Mouse (Mus musculus) urinary bladder, postnatal 4 days (tissue): ENCODE measurements around the gene Tnpo3.
"Not testable (repeated sequence)": the region's sequence is repeated elsewhere in the genome, so short reads cannot be mapped to it uniquely, and the experiment has no call there.

Experiments
- DNase-seq, 2 experiments: peaks; one replicate each; pipeline ENCODE4 v3.0.0; 2021 to 2022; ENCODE audit warnings: low spot score in 2 of 2

The Tnpo3 gene

DNA sequence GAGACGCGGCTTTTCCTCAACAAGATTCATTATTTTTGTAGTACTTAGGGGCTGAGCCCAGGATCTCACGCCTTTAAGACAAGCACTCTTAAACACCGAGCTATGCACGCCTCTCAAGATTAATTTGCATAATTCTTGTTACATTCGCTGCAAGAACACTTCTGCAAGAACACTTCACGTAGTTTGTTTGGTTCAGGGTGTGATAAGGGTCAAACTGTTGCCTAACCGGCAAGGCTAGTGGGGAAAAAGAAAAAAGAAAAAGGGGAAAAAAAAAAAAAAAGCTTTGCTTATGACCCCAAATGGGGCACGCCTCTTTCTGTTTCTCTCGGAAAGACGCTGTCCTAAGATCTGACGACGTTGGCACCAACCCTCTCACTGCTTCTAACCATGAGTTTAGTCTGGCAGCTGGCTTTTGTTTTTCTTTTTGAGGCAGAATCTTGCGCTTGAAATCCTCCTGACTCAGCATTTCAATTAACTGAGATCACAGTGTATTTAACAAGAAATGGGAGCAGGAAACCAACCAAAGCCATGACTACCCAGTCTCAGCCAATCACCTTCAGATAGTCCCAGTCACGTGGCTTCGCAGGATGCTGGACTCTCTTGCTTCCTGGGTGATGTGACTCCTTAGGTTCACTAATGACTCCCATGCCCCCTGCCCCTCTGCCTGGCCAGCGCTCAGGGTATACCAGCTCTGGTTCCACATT, 11.3 kb upstream of the Tnpo3 start:
- no peak for DNase-seq

DNA sequence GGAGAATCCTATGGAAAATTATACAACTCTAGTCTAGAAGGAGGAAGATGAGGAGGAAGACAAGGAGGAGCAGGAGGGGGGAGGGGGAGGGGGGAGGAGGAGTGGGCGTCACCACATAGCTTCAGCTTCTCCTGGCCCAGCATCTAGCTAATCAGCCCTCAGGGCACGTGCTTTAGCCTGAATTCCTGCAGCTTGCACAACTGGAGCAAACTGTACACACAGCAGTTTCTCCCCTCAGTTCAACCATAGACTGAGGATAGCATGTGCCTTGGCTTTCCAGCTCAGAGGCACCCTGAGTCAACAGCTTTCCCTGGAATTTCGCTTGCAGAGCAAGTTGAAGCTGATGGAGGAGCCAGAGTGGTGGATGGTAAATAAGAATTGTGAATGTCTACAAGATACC, 10.5 kb upstream of the Tnpo3 start:
- DNase-seq: no peak

GRCm38 (mm10) chr6:29610020-29610640, 443 bp upstream of the Tnpo3 start:
- DNase-seq: not testable (repeated sequence)

DNA sequence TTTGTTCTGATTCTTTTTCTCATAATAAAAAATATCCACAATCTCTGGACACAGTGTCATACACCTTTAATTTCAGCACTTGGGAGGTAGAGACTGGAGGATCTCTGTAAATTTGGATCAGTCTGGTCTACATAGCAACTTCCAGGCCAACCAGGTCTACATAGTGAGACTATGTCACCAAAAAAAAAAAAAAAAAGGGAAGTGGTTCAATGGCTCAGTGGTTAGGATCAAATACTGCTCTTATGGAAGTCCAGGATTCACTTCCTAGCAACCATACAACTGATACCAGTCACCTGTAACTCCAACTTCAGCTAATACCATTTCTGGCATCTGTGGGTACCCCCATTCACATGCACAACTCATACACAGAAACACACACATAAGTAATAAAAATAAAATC, 9.5 kb downstream of the Tnpo3 start:
- DNase-seq: no peak

DNA sequence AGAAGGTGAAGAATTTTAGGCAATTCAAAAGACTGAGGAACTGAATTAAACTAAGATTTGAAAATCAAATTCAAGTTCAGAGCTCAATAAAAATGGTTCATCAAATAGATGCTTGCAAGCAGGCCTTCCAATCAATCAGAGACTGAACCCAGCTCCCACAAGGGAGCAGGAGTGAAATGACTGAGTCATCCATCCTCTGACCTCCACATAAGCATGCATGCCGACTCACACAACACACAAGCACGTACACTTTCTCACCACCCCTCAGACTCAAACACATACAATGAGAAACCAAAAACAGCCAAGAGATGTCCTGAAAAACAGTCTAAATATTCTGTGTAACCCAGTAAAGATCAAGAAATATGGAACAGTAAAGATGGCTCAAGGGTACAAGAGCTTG, 14.0 kb downstream of the Tnpo3 start:
- DNase-seq: no peak

GRCm38 (mm10) chr6:29581202-29581601, 28.5 kb downstream of the Tnpo3 start:
- no peak for DNase-seq

- DNase-seq: no peak
These were observed 28.9 kb downstream of the Tnpo3 start for GRCm38 (mm10) chr6:29580770-29581169.

DNA sequence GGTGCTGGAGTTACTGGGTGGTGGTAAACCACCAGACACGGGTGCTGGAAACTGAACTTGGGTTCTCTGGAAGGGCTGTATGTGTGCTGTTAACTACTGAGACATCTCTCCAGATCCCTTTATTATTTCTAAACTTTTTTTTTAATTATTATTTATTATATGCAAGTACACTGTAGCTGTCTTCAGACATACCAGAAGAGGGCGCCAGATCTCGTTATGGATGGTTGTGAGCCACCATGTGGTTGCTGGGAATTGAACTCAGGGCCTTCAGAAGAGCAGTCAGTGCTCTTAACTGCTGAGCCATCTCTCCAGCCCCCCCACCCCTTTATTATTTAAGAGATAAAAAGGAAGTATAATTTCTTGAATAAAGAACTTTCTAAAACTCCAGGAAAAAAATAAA, 33.3 kb downstream of the Tnpo3 start:
- not testable (repeated sequence) for DNase-seq

DNA sequence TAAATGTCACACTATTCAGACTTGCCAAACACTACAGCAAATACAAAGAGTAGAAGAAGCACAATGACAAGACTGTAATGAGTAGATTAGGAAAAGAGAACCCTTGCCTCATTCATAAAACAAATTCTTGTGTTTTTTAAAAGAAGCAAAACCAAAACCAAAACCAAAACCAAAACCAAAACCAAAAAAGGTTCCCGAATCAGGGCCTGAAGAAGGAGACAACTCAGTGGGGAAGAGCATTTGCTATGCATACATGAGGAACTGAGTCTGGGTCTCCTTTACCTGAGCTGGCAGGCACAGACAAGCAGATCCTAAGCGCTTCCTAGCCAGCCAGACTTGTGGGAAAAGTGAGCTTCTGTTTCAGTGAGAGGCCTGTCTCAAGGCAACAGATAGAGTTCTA, 52.6 kb downstream of the Tnpo3 start:
- DNase-seq: no peak

- no peak for DNase-seq
These were observed 57.2 kb downstream of the Tnpo3 start for GRCm38 (mm10) chr6:29552526-29552925.

- DNase-seq: no peak
These were observed 61.6 kb downstream of the Tnpo3 start for GRCm38 (mm10) chr6:29548086-29548485.

DNA sequence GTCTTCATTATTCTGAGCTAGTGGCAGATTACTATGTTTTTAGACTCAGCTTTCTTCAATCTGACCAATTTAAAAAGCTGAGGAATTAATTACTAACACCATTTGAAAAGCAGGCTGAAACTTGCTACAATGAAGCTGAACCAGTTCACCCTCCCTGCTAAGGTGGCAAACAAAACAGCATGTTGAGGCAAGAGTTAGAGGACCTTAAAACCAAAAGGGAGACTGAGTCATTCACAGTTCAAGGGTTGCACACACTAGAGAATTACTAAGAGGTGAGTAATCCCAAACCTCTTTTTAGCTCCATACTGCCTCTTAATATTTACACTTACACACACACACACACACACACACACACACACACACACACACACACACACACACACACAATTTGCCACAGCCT, 62.1 kb downstream of the Tnpo3 start:
- no peak for DNase-seq

DNA sequence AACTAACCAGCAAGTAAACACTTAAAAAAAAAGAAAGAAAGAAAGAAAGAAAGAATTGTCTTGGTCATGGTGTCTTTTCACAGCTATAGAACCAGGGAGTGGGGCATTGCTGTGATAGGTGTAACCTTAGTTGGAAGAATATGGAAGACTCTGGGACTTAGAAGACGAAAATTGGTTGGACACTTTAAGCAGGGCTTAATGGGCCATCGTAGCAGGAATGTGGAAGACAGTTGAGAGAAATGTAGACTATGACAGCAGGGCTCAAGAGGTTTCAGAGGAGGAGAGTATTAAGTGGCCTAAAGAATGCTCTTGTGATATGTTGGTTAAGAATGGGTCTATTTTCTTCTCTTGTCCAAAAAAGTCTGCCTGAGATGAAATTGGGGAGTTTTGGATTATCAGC, 64.1 kb downstream of the Tnpo3 start:
- no peak for DNase-seq

DNA sequence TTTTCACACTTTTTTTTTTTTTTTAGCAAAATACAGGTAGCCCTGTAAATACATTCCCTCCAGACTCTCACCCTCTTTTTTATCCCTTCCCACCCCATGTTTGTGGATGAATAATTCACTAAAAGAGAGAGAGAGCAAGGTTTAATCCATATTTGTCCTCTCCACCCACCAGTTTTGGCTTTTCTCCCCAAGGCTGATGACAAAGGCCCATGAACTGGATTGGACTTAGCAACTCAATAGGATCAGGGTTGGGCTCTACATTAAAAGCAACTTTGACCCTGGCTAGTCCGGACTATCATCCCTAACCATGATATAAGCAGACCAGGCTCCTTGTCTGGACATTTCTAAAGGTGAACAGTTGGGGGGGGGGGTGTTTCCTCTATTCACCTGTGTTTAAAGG, 68.7 kb downstream of the Tnpo3 start:
- DNase-seq: no peak

- DNase-seq: no peak
These were observed 69.5 kb downstream of the Tnpo3 start for GRCm38 (mm10) chr6:29540223-29540622.

DNA sequence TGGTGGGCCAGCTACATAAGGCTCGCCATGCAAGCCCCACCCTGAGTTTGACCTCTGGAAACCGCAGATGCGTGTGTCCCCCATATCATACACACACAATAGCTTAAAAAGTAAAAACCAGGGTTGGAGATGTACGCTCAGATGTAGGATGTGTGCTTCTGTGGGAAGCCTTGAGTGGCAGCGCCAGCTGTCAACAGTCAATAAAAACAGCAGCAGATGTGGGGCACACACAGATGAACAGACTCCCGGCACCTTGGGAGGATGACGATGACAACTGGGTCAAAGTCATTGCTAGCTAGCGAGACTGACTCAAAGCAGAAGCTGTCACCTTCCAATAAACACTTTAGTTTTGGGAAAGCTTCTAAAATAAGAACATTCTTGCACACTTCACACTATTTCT, 70.2 kb downstream of the Tnpo3 start:
- DNase-seq: no peak

GRCm38 (mm10) chr6:29537221-29537620, 72.5 kb downstream of the Tnpo3 start:
- no peak for DNase-seq

GRCm38 (mm10) chr6:29536651-29537193, 73.0 kb downstream of the Tnpo3 start:
- DNase-seq: no peak

- peak; percentile 59 to 65 for DNase-seq
These were observed 74.4 kb downstream of the Tnpo3 start for GRCm38 (mm10) chr6:29535316-29535715.

DNA sequence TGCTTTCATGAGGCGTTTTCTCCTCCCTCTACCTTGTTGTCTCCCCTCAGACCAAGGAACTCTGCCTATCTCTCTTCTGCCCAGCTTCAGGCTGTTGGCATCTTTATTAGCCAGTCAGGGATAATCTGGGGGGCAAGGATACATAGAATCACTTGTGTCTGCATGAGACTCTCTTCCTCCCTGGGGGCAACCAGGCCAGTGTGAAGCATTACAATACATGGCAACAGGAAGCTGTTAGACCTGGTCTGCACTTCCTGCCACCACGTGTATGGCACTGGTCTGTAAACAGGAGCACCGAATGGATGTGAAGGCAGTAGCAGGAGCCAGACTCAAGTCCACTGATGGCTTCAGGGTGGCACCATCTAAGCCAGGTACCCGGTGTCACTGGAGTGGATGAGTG, 79.6 kb downstream of the Tnpo3 start:
- no peak for DNase-seq

- DNase-seq: no peak
These were observed 80.3 kb downstream of the Tnpo3 start for GRCm38 (mm10) chr6:29529444-29529820.

DNA sequence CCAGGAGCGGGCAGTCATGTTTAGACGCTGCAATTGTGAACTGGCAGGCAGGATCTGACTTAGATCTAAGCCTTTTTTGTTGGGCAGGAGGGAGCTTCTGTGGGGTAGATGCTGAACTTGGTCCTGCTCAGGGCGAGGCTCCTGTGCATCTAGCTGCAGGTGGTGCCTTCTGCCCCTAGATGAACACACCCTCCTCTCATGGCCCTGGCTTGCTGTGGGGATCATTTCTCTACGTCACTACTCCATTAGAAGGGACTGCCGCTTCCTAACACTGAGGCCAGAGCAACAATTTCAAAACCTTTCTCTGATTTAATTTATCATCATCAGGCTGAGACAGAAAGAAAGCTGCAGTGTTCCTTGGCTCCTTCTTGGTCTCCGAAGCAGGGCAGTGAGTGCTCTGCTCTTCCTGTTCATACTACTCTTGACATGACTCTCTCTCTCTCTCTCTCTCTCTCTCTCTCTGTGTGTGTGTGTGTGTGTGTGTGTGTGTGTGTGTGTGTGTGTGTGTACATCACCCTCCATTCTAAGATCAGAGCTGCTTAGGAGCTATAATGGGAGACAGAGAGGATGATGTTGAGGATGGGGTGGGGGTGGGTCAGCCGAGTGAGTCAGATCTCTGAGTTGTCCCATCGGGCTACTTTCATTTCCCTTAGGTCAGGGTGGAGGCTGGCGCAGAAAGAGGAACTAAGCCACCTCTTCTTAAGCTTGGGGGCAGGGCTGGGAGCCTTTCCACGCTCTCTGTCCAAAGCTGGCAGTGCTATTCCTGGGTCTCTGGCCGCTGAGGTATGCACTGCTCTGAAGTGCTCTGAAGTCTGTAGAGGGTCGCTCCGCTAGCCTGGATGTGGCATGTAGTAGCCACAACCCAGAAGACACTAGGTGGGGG, 80.9 kb downstream of the Tnpo3 start:
- no peak for DNase-seq

DNA sequence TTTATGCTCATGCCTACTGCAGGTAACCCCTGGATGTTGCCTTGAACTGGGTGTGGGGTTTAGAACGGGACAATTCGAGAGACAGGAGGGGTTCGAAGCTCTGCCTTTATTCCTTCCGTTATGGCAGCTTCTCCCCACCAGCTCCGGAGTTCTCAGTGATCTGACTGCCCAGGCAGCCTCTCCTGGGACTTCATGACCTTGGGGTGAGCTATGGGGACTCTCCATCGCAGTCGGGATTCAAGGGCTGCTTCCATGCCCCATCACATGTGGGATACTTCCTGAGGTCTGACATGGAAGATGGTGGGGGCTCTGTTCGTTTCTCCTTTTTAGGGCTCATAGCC, 81.6 kb downstream of the Tnpo3 start:
- DNase-seq: no peak
